Comparison of ENCODE assay signal across 9 mouse cellular contexts in the genomic region with DNA sequence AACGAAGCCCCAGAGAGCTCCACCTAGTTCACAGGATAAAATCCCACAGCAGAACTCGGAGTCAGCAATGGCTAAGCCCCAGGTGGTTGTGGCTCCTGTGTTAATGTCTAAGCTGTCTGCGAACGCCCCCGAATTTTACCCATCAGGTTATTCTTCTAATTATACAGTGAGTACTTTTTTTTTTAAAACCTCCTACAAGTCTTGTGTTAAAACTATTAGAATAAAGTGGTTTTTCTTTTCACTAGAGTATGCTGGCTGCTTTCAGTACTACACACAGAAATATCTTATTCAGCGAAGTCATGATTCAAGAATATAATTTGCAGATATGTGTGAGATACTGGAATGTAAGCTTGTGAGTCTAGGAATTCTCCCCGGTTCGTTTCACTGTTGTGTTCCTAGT. TPM values are rescaled to one million over a fixed set of nuclear protein-coding genes. Genes with fewer than 3 reads are reported as not detected.
DNase-seq lines count a peak whose midpoint lies in the region; ATAC-seq and TF ChIP-seq lines count a peak whose summit lies in the region.
"Had no signal": no experiment of that assay in that cellular context is flagged by ENCODE, and none has a peak within 500 bp of the region (broad histone marks: within the 10 kb centered on the region; RNA-seq: fewer than 3 reads in every experiment).

No protein-coding gene starts in this region.

- intact Hi-C loops in gastrocnemius, adult 2 months (cut with DNase I), result no loop called here

- peak overlapping the region; percentile 64 for H3ac ChIP-seq in C2C12 (ENCODE audit: control insufficient read depth, insufficient read length, low read depth)

- 29% methylated on average over 8 of the region's 8 CpGs for WGBS in embryonic facial prominence, embryonic 10.5 days
- 12% methylated on average over 8 of the region's 8 CpGs for WGBS in intestine, embryonic 16.5 days
- WGBS in midbrain, embryonic 11.5 days, result 27% methylated on average over 8 of the region's 8 CpGs

- H3K4me2 ChIP-seq in intestine, embryonic 16.5 days (ENCODE audit: low read depth, low read length), result peak overlapping the region; percentile 54
- H3K4me2 ChIP-seq in midbrain, embryonic 11.5 days, result peak overlapping the region; percentile 61

- peak overlapping the region; percentile 98 for H3K9ac ChIP-seq in intestine, embryonic 16.5 days (ENCODE audit: low read depth, low read length)
- H3K9ac ChIP-seq in midbrain, embryonic 11.5 days (ENCODE audit: low read length), result peak overlapping the region; percentile 100

- H3K27me3 ChIP-seq in C2C12 (ENCODE audit: control insufficient read depth, insufficient read depth, insufficient read length), result no peaks in the 10 kb centered on the region
- no peaks in the 10 kb centered on the region for H3K27me3 ChIP-seq in embryonic facial prominence, embryonic 10.5 days (replicated peaks; ENCODE audit: low read depth, poor library complexity, severe bottlenecking)
- no peaks in the 10 kb centered on the region for H3K27me3 ChIP-seq in intestine, embryonic 16.5 days (replicated peaks; ENCODE audit: control insufficient read depth, insufficient read depth, low read length)
- H3K27me3 ChIP-seq in midbrain, embryonic 11.5 days (ENCODE audit: control insufficient read depth, insufficient read depth, low read length), result no peaks in the 10 kb centered on the region

- H3K4me1 ChIP-seq in embryonic facial prominence, embryonic 10.5 days, result peaks cover 17% of the 10 kb centered on the region
- peaks cover 4% of the 10 kb centered on the region for H3K4me1 ChIP-seq in intestine, embryonic 16.5 days (ENCODE audit: control insufficient read depth, insufficient read depth, low read length)
- H3K4me1 ChIP-seq in midbrain, embryonic 11.5 days (ENCODE audit: control insufficient read depth, insufficient read depth, low read length), result peaks cover 9% of the 10 kb centered on the region; the same call in 1 of the 2 replicates

- peaks cover 48% of the 10 kb centered on the region for H3K79me3 ChIP-seq in C2C12 (ENCODE audit: low read depth)

- H3K36me3 ChIP-seq in C2C12 (ENCODE audit: control insufficient read depth, insufficient read depth), result peaks cover 21% of the 10 kb centered on the region
- H3K36me3 ChIP-seq in embryonic facial prominence, embryonic 10.5 days (replicated peaks), result peaks cover 46% of the 10 kb centered on the region
- H3K36me3 ChIP-seq in intestine, embryonic 16.5 days (ENCODE audit: control insufficient read depth, insufficient read depth, low read length), result no peaks in the 10 kb centered on the region
- no peaks in the 10 kb centered on the region for H3K36me3 ChIP-seq in midbrain, embryonic 11.5 days (ENCODE audit: control insufficient read depth, insufficient read depth, low read length)

- DNase-seq in gastrocnemius, adult 2 months, result no peak
- DNase-seq in gastrocnemius, postnatal 10 days, result no peak
- DNase-seq in embryonic facial prominence, embryonic 10.5 days (ENCODE audit: low spot score), result peak; percentile 12
- DNase-seq in midbrain, embryonic 11.5 days (ENCODE audit: low spot score, missing footprints), result peak; percentile 91
- DNase-seq in adrenal gland, postnatal 14 days, result no peak
- no peak for DNase-seq in gastrocnemius, adult 8-10 months (ENCODE audit: low spot score in 2 of 2)

- no peak for TF ChIP-seq CTCF in gastrocnemius, adult 2 months (IDR thresholded peaks at IDR 0.05)
- no peak for TF ChIP-seq CTCF in C2C12 (IDR thresholded peaks at IDR 0.05; ENCODE audit: control insufficient read depth, insufficient read depth, insufficient read length)

- no peak overlapping the region; the same call in 1 of the 2 replicates for H3K27ac ChIP-seq in gastrocnemius, adult 2 months
- peak overlapping the region; percentile 99 for H3K27ac ChIP-seq in embryonic facial prominence, embryonic 10.5 days (replicated peaks)
- no peak overlapping the region for H3K27ac ChIP-seq in intestine, embryonic 16.5 days (ENCODE audit: low read length)
- H3K27ac ChIP-seq in midbrain, embryonic 11.5 days (ENCODE audit: low read depth, low read length), result no peak overlapping the region; the same call in 1 of the 2 replicates

- peak overlapping the region; percentile 98 for H3K4me3 ChIP-seq in gastrocnemius, adult 2 months
- H3K4me3 ChIP-seq in C2C12 (ENCODE audit: insufficient read depth, poor library complexity, severe bottlenecking), result peak overlapping the region; percentile 60
- peak overlapping the region; percentile 88 for H3K4me3 ChIP-seq in embryonic facial prominence, embryonic 10.5 days
- peak overlapping the region; percentile 98 for H3K4me3 ChIP-seq in intestine, embryonic 16.5 days (ENCODE audit: low read length)
- peak overlapping the region; percentile 69 for H3K4me3 ChIP-seq in midbrain, embryonic 11.5 days (ENCODE audit: low read depth, low read length)

- peaks cover 60% of the 10 kb centered on the region for H3K79me2 ChIP-seq in C2C12 (ENCODE audit: control insufficient read depth, insufficient read depth)

- H3K9me3 ChIP-seq in embryonic facial prominence, embryonic 10.5 days, result no peaks in the 10 kb centered on the region
- H3K9me3 ChIP-seq in intestine, embryonic 16.5 days (ENCODE audit: control insufficient read depth, low read length), result no peaks in the 10 kb centered on the region
- H3K9me3 ChIP-seq in midbrain, embryonic 11.5 days (ENCODE audit: control insufficient read depth, low read length), result no peaks in the 10 kb centered on the region

- no peak for ATAC-seq in intestine, embryonic 16.5 days
- ATAC-seq in midbrain, embryonic 11.5 days (ENCODE audit: low FRiP score), result no peak

TF ChIP-seq in C2C12, 6 proteins besides CTCF, POLR2A, EP300 and RAD21:
- no peak for TF ChIP-seq CEBPB (IDR thresholded peaks at IDR 0.05; ENCODE audit: low read depth)
- TF ChIP-seq USF1 (IDR thresholded peaks at IDR 0.05; ENCODE audit: low read depth), result no peak
- TF ChIP-seq MYOD1 (IDR thresholded peaks at IDR 0.05; ENCODE audit: control insufficient read depth, insufficient read length, low read depth), result no peak
- no peak for TF ChIP-seq MYOG (IDR thresholded peaks at IDR 0.05; ENCODE audit: control insufficient read depth, extremely low read depth, insufficient read length)
- no peak for TF ChIP-seq FOSL1 (IDR thresholded peaks at IDR 0.05; ENCODE audit: insufficient read depth, low read length, poor library complexity, severe bottlenecking)
- TF ChIP-seq MAX (IDR thresholded peaks at IDR 0.05), result no peak

RNA-seq across cellular contexts. Expression of gene Paip1, which starts 1.8 kb away (rescaled TPM):
- total RNA-seq in gastrocnemius, adult 2 months (2021), result 100 to 1,000 TPM in 1 of 2 experiments, 10 to 100 TPM in 1; 94.1 to 107 TPM
- total RNA-seq in gastrocnemius, postnatal 10 days (2021), result 10 to 100 TPM; 82.7 to 83.0 TPM
- polyA plus RNA-seq in C2C12 (2012; fragmentation: generic; extraction: Trizol), result 28.0 TPM
- polyA plus RNA-seq in embryonic facial prominence, embryonic 10.5 days (2016; fragmentation: Nextera tagmentation; extraction: Ambion mirVana), result 114 and 117 TPM in 2 replicates
- 51.3 and 56.3 TPM in 2 replicates for polyA plus RNA-seq in intestine, embryonic 16.5 days (2015; fragmentation: Nextera tagmentation; extraction: Ambion mirVana)
- 153 and 170 TPM in 2 replicates for polyA plus RNA-seq in midbrain, embryonic 11.5 days (2014; fragmentation: Nextera tagmentation; extraction: Ambion mirVana)
- 106 and 119 TPM in 2 replicates for total RNA-seq in adrenal gland, postnatal 14 days (2021)
- 100 to 1,000 TPM; 108 to 111 (median 109) TPM for total RNA-seq in gastrocnemius, adult 8-10 months (2022)

RNA-seq across cellular contexts. Expression of gene 4833420G17Rik, which starts 32.4 kb away (rescaled TPM):
- 1 to 10 TPM; 5.7 TPM for total RNA-seq in gastrocnemius, adult 2 months (2021)
- 10 to 100 TPM in 1 of 2 experiments, 1 to 10 TPM in 1; 9.7 to 12.0 TPM for total RNA-seq in gastrocnemius, postnatal 10 days (2021)
- polyA plus RNA-seq in C2C12 (2012; fragmentation: generic; extraction: Trizol), result 3.1 TPM
- polyA plus RNA-seq in embryonic facial prominence, embryonic 10.5 days (2016; fragmentation: Nextera tagmentation; extraction: Ambion mirVana), result 72.1 and 76.5 TPM in 2 replicates
- 41.6 and 44.2 TPM in 2 replicates for polyA plus RNA-seq in intestine, embryonic 16.5 days (2015; fragmentation: Nextera tagmentation; extraction: Ambion mirVana)
- polyA plus RNA-seq in midbrain, embryonic 11.5 days (2014; fragmentation: Nextera tagmentation; extraction: Ambion mirVana), result 78.5 and 94.7 TPM in 2 replicates
- 18.7 and 22.9 TPM in 2 replicates for total RNA-seq in adrenal gland, postnatal 14 days (2021)
- 1 to 10 TPM; 5.2 to 7.5 (median 5.4) TPM for total RNA-seq in gastrocnemius, adult 8-10 months (2022)

RNA-seq across cellular contexts. Expression of gene Tmem267, which starts 57.7 kb away (rescaled TPM):
- 10 to 100 TPM; 18.5 to 19.7 TPM for total RNA-seq in gastrocnemius, adult 2 months (2021)
- 10 to 100 TPM in 1 of 2 experiments, 1 to 10 TPM in 1; 8.4 to 10.3 TPM for total RNA-seq in gastrocnemius, postnatal 10 days (2021)
- 3.9 TPM for polyA plus RNA-seq in C2C12 (2012; fragmentation: generic; extraction: Trizol)
- 1.0 and 1.3 TPM in 2 replicates for polyA plus RNA-seq in embryonic facial prominence, embryonic 10.5 days (2016; fragmentation: Nextera tagmentation; extraction: Ambion mirVana)
- polyA plus RNA-seq in intestine, embryonic 16.5 days (2015; fragmentation: Nextera tagmentation; extraction: Ambion mirVana), result 1.2 and 2.1 TPM in 2 replicates
- polyA plus RNA-seq in midbrain, embryonic 11.5 days (2014; fragmentation: Nextera tagmentation; extraction: Ambion mirVana), result 1.8 and 2.6 TPM in 2 replicates
- total RNA-seq in adrenal gland, postnatal 14 days (2021), result 12.0 and 12.7 TPM in 2 replicates
- 10 to 100 TPM; 15.2 to 23.8 (median 18.6) TPM for total RNA-seq in gastrocnemius, adult 8-10 months (2022)

RNA-seq across cellular contexts. Expression of gene 3110070M22Rik, which starts 58.0 kb away (rescaled TPM):
- total RNA-seq in gastrocnemius, adult 2 months (2021), result under 1 TPM; 0.36 to 0.47 TPM
- under 1 TPM; 0.38 to 0.78 TPM for total RNA-seq in gastrocnemius, postnatal 10 days (2021)
- polyA plus RNA-seq in C2C12 (2012; fragmentation: generic; extraction: Trizol), result 0.21 TPM
- polyA plus RNA-seq in embryonic facial prominence, embryonic 10.5 days (2016; fragmentation: Nextera tagmentation; extraction: Ambion mirVana), result 0.86 and 1.3 TPM in 2 replicates
- 0.92 and 1.1 TPM in 2 replicates for polyA plus RNA-seq in intestine, embryonic 16.5 days (2015; fragmentation: Nextera tagmentation; extraction: Ambion mirVana)
- polyA plus RNA-seq in midbrain, embryonic 11.5 days (2014; fragmentation: Nextera tagmentation; extraction: Ambion mirVana), result 1.6 and 2.0 TPM in 2 replicates
- 1.2 and 1.4 TPM in 2 replicates for total RNA-seq in adrenal gland, postnatal 14 days (2021)
- under 1 TPM in 3 of 4 experiments, not detected in 1; 0.25 to 0.39 (median 0.35) TPM for total RNA-seq in gastrocnemius, adult 8-10 months (2022)
- total RNA-seq: ES-E14 had no signal

Comparison
In these comparisons a context has a peak if more than half of its experiments do, and no peak if none do; other contexts are left out.
1. DNase-seq: peak in embryonic facial prominence, embryonic 10.5 days (single experiment) and midbrain, embryonic 11.5 days (single experiment); none in gastrocnemius, adult 2 months (single experiment), gastrocnemius, postnatal 10 days (single experiment), adrenal gland, postnatal 14 days (single experiment) and gastrocnemius, adult 8-10 months (0 of 2).
2. Peak in every context shown above with its lines, with median percentiles within 50 percentile points of each other: H3K4me3 ChIP-seq.